Mouse (Mus musculus) myocyte (in vitro differentiated cells): ENCODE data around the gene Krt79. TPM values are rescaled to one million over a fixed set of nuclear protein-coding genes. Genes with fewer than 3 reads are reported as not detected.

ENCODE experiments used
- H3K27me3 ChIP-seq: one replicate; pipeline ENCODE4 v1.6.1; 2011; ENCODE audit not compliant: control insufficient read depth, insufficient read depth, insufficient read length
- H3K36me3 ChIP-seq: one replicate; pipeline ENCODE4 v1.6.1; 2011; ENCODE audit not compliant: control insufficient read depth, insufficient read depth
- H3K4me2 ChIP-seq: one replicate; pipeline ENCODE4 v1.6.1; 2011; ENCODE audit warnings: low read depth, control low read depth
- H3K4me3 ChIP-seq: one replicate; pipeline ENCODE4 v1.5.1; 2011; ENCODE audit warnings: mild to moderate bottlenecking, control low read depth, moderate library complexity
- H3K79me2 ChIP-seq: one replicate; pipeline ENCODE4 v1.6.1; 2011; ENCODE audit not compliant: control insufficient read depth, insufficient read depth
- H3ac ChIP-seq: one replicate; pipeline ENCODE4 v1.6.1; 2011; ENCODE audit not compliant: control insufficient read depth, insufficient read length
- CEBPB ChIP-seq: IDR thresholded peaks from 2 replicates; pipeline ENCODE4 v1.6.1; 2011; ENCODE audit warnings: mild to moderate bottlenecking, moderate library complexity; ENCODE audit not compliant: poor library complexity, insufficient read depth, severe bottlenecking
- E2F4 ChIP-seq: IDR thresholded peaks from one replicate; pipeline ENCODE4 v1.6.1; 2011; ENCODE audit warnings: mild to moderate bottlenecking, control low read depth, moderate library complexity; ENCODE audit not compliant: insufficient read depth
- MAX ChIP-seq: IDR thresholded peaks from one replicate; pipeline ENCODE4 v1.6.1; 2011; ENCODE audit warnings: low read depth, mild to moderate bottlenecking, control low read depth
- MYOD1 ChIP-seq, 3 experiments: IDR thresholded peaks; one replicate each; pipeline ENCODE4 v1.6.1; 2011; ENCODE audit warnings: control low read depth in 2 of 3, low read depth in 2 of 3, mild to moderate bottlenecking in 2 of 3, moderate library complexity in 1 of 3; ENCODE audit not compliant: insufficient read length in 2 of 3, control insufficient read depth in 1 of 3
- MYOG ChIP-seq, 3 experiments: IDR thresholded peaks; one replicate each; pipeline ENCODE4 v1.6.1; 2011; ENCODE audit warnings: control low read depth in 2 of 3, low read depth in 2 of 3, mild to moderate bottlenecking in 2 of 3; ENCODE audit not compliant: insufficient read length in 2 of 3, control insufficient read depth in 1 of 3, insufficient read depth in 1 of 3
- POLR2A ChIP-seq: IDR thresholded peaks from one replicate; pipeline ENCODE4 v1.6.1; 2011; ENCODE audit warnings: low read depth, mild to moderate bottlenecking, control low read depth, moderate library complexity; ENCODE audit not compliant: insufficient read length
- POLR2AphosphoS2 ChIP-seq: IDR thresholded peaks from one replicate; pipeline ENCODE4 v1.6.1; 2011; ENCODE audit warnings: low read depth, control low read depth; ENCODE audit not compliant: insufficient read length
- REST ChIP-seq: IDR thresholded peaks from one replicate; pipeline ENCODE4 v1.6.1; 2011; ENCODE audit warnings: mild to moderate bottlenecking, control low read depth, moderate library complexity; ENCODE audit not compliant: insufficient read depth, insufficient read length
- SRF ChIP-seq: IDR thresholded peaks from one replicate; pipeline ENCODE4 v1.6.1; 2011; ENCODE audit warnings: low read depth; ENCODE audit not compliant: control insufficient read depth, insufficient read length
- TCF12 ChIP-seq: IDR thresholded peaks from one replicate; pipeline ENCODE4 v1.6.1; 2011; ENCODE audit warnings: mild to moderate bottlenecking, control low read depth; ENCODE audit not compliant: poor library complexity, insufficient read depth, severe bottlenecking
- TCF3 ChIP-seq: IDR thresholded peaks from one replicate; pipeline ENCODE4 v1.6.1; 2011; ENCODE audit warnings: low read depth, control low read depth; ENCODE audit not compliant: insufficient read length
- USF1 ChIP-seq: IDR thresholded peaks from one replicate; pipeline ENCODE4 v1.6.1; 2011; ENCODE audit warnings: low read depth, mild to moderate bottlenecking, control low read depth, moderate library complexity
- polyA plus RNA-seq: library from polyadenylated mRNA; unstranded; fragments of >200 nt; fragmentation: generic; extraction: Trizol; gene quantifications from one replicate; pipeline ENCODE4 v1.2.1, GENCODE M21; 2012; ENCODE audit warnings: missing spikeins

The Krt79 gene
- 0.04 TPM for polyA plus RNA-seq

- Histone ChIP-seq H3K27me3 (peaks cover 32% of the 10 kb centered on the region), H3K36me3 (no peaks in the 10 kb centered on the region), H3K79me2 (no peaks in the 10 kb centered on the region), H3K4me2 (no peak within 1 kb of the TSS), H3K4me3 (no peak within 1 kb of the TSS), H3ac (no peak within 1 kb of the TSS)
- TF ChIP-seq MYOD1 (IDR thresholded peaks at IDR 0.05; ENCODE audit: control insufficient read depth in 1 of 3, insufficient read length in 2 of 3, low read depth in 2 of 3) (no peak), MAX (no peak), TCF3 (no peak), E2F4 (no peak), POLR2A (no peak), CEBPB (no peak), REST (no peak), MYOG (IDR thresholded peaks at IDR 0.05; ENCODE audit: control insufficient read depth in 1 of 3, insufficient read depth in 1 of 3, insufficient read length in 2 of 3, low read depth in 2 of 3) (no peak), SRF (no peak), TCF12 (no peak), POLR2AphosphoS2 (no peak), USF1 (no peak)
Observed at GRCm38 (mm10) chr15:101940274-101940829, at the start of gene Krt79. Gene Krt79, minus strand, starts transcription at chr15:101940324.

- Histone ChIP-seq H3K36me3 (no peaks in the 10 kb centered on the region), H3ac (no peak overlapping the region), H3K27me3 (no peaks in the 10 kb centered on the region), H3K4me2 (no peak overlapping the region), H3K4me3 (no peak overlapping the region), H3K79me2 (no peaks in the 10 kb centered on the region)
- TF ChIP-seq MYOG (IDR thresholded peaks at IDR 0.05; ENCODE audit: control insufficient read depth in 1 of 3, insufficient read depth in 1 of 3, insufficient read length in 2 of 3, low read depth in 2 of 3) (no peak), REST (no peak), E2F4 (no peak), MYOD1 (IDR thresholded peaks at IDR 0.05; ENCODE audit: control insufficient read depth in 1 of 3, insufficient read length in 2 of 3, low read depth in 2 of 3) (no peak), TCF3 (no peak), CEBPB (no peak), SRF (no peak), TCF12 (no peak), POLR2A (no peak), POLR2AphosphoS2 (no peak)
Observed at GRCm38 (mm10) chr15:101988714-101989113, 48.6 kb upstream of the Krt79 start.

GRCm38 (mm10) chr15:101988119-101988518 is 48.0 kb upstream of the Krt79 start:
- Histone ChIP-seq H3K36me3 (no peaks in the 10 kb centered on the region), H3ac (no peak overlapping the region), H3K4me3 (no peak overlapping the region), H3K79me2 (no peaks in the 10 kb centered on the region), H3K27me3 (no peaks in the 10 kb centered on the region), H3K4me2 (peak overlapping the region; percentile 50)
- TF ChIP-seq POLR2A (no peak), REST (no peak), USF1 (no peak), SRF (no peak), MYOG (IDR thresholded peaks at IDR 0.05; ENCODE audit: control insufficient read depth in 1 of 3, insufficient read depth in 1 of 3, insufficient read length in 2 of 3, low read depth in 2 of 3) (no peak), E2F4 (no peak), MAX (no peak), POLR2AphosphoS2 (no peak), CEBPB (no peak), TCF12 (no peak), MYOD1 (IDR thresholded peaks at IDR 0.05; ENCODE audit: control insufficient read depth in 1 of 3, insufficient read length in 2 of 3, low read depth in 2 of 3) (no peak), TCF3 (no peak)

GRCm38 (mm10) chr15:101984746-101985145 is 44.6 kb upstream of the Krt79 start:
- no peak for TF ChIP-seq USF1
- TF ChIP-seq TCF3 = no peak
- no peak for TF ChIP-seq SRF
- TF ChIP-seq TCF12 = no peak
- TF ChIP-seq POLR2A = no peak
- no peak for TF ChIP-seq MYOD1 (IDR thresholded peaks at IDR 0.05; ENCODE audit: control insufficient read depth in 1 of 3, insufficient read length in 2 of 3, low read depth in 2 of 3)
- TF ChIP-seq POLR2AphosphoS2 = no peak
- TF ChIP-seq MAX = no peak
- TF ChIP-seq MYOG (IDR thresholded peaks at IDR 0.05; ENCODE audit: control insufficient read depth in 1 of 3, insufficient read depth in 1 of 3, insufficient read length in 2 of 3, low read depth in 2 of 3) = no peak
- no peak for TF ChIP-seq CEBPB
- TF ChIP-seq REST = no peak
- no peak for TF ChIP-seq E2F4
- peak overlapping the region; percentile 80 for H3K4me2 ChIP-seq
- peak overlapping the region; percentile 14 for H3K4me3 ChIP-seq
- H3ac ChIP-seq = no peak overlapping the region
- H3K27me3 ChIP-seq = no peaks in the 10 kb centered on the region
- no peaks in the 10 kb centered on the region for H3K79me2 ChIP-seq
- no peaks in the 10 kb centered on the region for H3K36me3 ChIP-seq
